Mouse (Mus musculus) ovary, postnatal 10 days (tissue): Measurements from ENCODE around the gene Plagl2.
"Not testable (repeated sequence)": the region's sequence is repeated elsewhere in the genome, so short reads cannot be mapped to it uniquely, and the experiment has no call there.

Experiments
- DNase-seq: peaks from one replicate; pipeline ENCODE4 v3.0.0; 2022; ENCODE audit warnings: low spot score

Gene Plagl2

GRCm38 (mm10) chr2:153241250-153242014, at the start of gene Plagl2, which contains the start of gene Pofut1:
Gene Plagl2, minus strand, starts transcription at chr2:153241426.
Gene Pofut1, plus strand, starts transcription at chr2:153241533.
- peak; percentile 71 for DNase-seq

- no peak for DNase-seq
Observed at GRCm38 (mm10) chr2:153287835-153288234, 46.6 kb upstream of the Plagl2 start.

DNA sequence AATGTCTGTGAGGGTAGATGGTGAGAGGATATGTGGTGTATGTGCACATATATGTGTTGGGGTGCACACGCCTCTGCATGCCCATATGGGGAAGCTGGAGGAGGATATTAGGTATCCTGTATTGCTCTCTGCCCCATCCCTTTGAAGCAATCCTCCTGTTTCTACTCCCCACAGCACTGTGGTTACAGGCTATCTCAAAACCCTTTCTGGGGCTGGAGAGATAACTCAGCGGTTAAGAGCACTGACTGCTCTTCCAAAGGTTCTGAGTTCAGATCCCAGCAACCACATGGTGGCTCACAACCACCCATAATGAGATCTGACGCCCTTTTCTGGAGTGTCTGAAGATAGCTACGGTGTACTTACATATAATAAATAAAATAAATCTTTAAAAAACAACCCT, 45.3 kb upstream of the Plagl2 start:
- no peak for DNase-seq

DNA sequence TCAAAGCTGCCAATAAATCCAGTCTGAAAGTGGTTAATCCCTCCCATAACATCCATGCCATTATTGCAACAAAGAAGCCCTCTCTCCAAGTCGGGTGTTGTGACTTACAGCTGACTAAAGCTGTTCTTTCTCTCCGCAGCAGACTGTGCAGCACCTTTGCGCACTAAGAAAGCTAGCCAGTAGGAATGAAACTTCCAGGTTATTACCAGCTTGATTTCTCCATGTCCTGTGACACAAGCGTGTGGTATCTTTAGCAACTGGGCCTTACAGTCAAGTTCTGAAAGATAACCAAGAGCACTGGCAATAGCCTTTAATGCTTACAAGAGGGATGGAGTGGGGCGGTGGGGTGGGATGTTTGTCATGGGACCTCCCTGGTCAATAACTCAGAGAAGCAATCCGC, 42.7 kb upstream of the Plagl2 start:
- no peak for DNase-seq

DNA sequence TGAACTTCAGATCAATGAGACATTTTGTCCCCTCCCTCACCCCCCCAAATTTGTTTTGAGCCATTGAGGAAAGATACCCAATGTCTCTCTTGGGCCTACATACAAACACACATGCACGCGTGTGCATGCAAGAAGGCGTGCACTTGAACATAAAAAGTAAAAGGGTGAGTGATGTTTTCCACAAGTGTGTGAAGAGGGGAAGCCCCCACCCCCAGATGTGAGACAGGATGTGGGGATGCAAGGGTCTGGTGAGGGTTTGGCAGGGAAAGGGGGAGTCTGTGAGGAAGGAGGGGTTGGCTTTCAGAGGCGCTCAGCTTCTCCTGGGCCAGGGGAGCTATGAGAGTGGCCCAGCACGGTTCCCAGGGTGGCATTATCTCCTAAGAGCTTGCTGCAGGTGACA, 37.1 kb upstream of the Plagl2 start:
- no peak for DNase-seq

DNA sequence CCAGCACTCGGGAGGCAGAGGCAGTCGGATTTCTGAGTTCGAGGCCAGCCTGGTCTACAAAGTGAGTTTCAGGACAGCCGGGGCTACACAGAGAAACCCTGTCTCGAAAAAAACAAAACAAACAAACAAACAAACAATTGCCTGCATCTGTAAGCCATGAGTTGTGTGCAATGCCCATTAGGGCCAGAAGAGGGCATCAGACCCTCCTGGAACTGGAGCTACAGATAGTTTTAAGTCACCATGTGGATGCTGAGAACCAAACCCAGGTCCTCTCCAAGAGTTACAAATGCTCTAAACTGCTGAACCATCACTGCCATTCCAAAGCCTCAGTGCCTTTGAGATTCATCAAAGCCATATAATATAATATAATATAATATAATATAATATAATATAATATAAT, 35.6 kb upstream of the Plagl2 start:
- not testable (repeated sequence) for DNase-seq

DNA sequence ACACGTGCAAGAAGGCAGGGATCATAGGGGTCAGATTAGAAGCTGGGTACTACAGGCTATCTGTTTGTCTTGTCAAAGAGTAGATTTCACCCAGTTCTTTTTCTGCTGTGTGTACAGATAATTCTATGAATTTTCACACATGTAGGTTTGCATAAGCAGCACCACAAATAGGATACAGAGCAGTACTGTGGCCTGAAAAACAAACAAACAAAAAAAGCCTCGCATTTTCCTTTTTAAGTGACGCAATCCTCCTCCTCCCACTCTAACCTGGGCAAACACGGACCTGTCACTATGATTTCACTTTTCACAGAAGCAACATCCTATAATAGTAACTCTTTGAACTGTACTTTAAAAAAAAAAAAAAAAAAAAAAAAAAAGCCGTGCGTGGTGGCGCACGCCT, 35.2 kb upstream of the Plagl2 start:
- DNase-seq = no peak

GRCm38 (mm10) chr2:153275577-153275976, 34.4 kb upstream of the Plagl2 start:
- not testable (repeated sequence) for DNase-seq

- DNase-seq = no peak
Observed at GRCm38 (mm10) chr2:153274919-153275247, 33.7 kb upstream of the Plagl2 start.

DNA sequence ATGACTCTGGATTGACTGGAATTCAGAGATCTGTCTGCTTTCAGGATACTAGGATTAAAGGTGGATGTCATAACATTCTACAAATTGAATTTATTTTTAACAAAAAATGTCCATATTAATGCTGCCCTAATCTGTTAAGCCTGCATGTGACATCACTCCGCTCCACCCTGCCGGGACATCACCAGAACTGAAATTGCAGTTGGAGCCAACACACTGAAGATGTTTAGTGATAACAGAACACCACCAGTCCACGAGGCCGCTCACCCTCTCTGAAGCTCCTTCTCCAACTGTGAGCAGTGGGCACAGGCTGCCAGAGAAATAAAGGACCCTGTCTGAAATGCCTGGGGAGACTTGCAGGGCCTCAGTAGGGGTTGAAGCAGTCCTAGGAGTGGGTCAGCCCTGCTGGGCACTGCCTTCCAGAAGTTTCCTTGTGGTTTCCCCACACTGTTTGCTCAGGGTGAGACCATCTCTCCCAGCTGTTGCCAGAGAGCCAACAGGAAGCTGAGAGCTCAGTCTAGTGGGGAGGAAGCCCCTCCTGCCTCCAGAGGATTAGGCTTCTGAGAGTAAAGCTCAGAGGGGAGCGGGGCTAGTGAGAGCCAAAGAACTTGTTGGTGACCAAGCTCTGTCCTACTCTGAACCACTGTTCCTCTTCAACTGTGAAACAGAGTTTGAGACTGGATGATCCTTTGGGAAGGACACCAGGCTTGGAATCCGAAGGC, 33.1 kb upstream of the Plagl2 start:
- not testable (repeated sequence) for DNase-seq

GRCm38 (mm10) chr2:153270231-153270915, 29.1 kb upstream of the Plagl2 start:
- DNase-seq = not testable (repeated sequence)

DNA sequence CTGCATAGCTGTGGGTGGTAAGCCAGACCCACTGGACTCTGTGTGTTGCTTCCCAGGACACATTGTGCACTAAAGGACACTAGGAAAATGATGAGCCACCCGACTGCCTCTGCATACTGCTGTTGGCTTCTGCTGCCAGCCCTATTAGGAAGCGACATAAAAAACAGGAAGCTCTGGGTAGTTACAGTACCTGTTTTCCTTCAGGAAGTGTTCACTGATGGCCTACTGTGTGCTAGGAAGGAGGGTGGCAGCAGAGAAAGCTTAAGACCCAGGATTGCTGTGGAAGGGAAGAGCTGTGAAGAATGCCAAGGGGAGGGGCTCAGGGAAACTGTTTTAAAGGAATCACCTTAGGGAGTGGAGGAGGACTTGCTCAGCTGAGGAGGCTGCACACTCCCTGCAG, 26.1 kb upstream of the Plagl2 start:
- DNase-seq = no peak

GRCm38 (mm10) chr2:153263053-153263452, 21.8 kb upstream of the Plagl2 start:
- no peak for DNase-seq

DNA sequence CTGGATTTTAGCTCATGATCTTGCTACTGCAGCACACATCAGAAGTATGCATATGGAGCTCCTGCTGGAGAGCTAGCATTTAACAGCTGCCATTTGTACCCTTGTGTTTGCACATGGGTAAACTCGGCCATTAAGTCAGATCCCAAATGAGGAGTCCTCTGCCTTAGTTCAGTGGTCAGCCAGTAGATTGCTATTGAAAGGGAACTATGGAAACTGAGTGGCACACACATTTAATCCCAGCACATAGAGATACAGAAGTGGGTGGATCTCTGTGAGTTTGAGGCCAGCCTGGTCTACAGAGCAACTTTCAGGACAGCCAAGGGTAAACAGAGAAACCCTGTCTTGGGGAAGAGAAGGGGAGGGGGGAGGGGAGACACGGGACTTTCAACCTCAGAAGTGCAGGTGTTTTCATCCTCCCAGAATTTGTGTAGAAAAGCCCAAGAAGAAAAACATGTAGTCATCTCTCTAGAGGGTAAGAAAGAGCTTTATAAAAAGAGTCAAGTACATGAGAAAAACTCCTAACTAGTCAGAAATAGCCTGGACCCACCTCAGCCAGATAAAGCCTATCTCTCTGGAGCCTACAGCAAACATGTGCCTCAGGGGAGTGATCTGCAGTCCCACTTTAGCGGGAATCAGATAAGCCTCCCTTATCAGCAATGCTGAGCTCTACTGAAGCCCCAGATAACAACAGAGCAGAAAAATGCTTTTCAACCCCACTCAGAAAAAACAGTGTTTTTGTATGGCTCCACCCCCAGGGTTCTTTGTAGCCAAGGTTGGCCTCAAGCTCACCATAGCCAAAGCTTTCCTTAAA, 18.8 kb upstream of the Plagl2 start:
- DNase-seq = no peak

DNA sequence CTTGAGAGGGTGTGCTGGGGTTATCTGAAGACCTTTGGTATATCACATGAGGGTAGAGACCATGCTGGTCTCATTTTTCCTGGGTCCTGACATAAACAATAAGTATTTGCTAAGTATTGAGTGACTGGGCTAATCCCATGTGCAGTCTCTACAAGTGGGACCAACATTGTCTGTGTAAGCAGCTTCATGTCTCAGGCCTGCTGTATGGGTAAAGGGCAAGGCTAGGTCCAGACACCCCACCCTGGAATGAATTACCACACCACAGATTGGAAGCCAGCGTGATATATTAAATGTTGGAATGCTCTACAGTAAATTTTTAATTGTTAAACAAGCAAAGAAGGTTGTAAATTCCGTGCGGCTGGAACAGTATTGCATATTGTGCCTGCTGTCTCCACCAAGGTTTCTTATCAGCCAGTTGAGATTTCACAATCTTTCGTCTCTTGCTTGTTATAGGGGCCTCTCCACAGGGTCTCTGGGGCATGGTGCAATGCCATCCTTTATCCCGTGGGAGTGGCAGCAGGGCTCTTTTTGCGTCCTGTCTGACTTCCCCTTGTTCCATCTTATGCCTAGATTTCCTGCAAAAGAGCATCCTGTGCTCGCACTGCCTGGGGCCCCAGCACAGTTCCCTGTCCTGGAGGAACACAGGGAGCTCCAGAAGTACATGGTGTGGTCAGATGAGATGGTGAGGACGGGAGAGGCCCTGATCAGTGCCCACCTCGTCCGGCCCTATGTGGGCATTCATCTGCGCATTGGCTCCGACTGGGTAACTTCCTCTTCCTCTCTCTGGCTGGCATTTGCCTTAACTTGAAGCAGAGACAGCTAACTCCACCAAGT, 18.0 kb upstream of the Plagl2 start:
- no peak for DNase-seq

DNA sequence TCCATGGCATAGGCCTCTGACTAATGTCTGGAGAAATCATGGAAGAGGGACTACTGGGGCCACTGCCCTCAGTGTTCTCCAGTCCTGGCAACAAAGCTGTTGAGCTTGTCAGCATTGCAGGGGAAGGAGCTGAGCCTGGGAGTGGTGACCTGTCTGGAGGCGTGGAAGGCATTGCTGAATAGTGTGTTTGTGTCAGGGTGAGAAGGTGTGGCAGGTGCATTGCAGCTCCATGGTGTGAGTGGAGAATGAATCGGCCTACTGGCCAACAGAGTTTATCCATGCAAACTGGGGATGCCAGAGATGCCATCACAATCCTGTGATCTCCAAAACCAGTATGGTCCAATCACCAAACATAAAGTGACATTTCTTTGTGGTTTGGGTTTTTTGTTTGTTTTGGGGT, 15.4 kb upstream of the Plagl2 start:
- no peak for DNase-seq

GRCm38 (mm10) chr2:153249751-153250150, 8.5 kb upstream of the Plagl2 start:
- no peak for DNase-seq

- DNase-seq = no peak
Observed at GRCm38 (mm10) chr2:153242156-153242555, 930 bp upstream of the Plagl2 start.

- peak; percentile 27 for DNase-seq
Observed at GRCm38 (mm10) chr2:153240701-153241235, 458 bp downstream of the Plagl2 start.

DNA sequence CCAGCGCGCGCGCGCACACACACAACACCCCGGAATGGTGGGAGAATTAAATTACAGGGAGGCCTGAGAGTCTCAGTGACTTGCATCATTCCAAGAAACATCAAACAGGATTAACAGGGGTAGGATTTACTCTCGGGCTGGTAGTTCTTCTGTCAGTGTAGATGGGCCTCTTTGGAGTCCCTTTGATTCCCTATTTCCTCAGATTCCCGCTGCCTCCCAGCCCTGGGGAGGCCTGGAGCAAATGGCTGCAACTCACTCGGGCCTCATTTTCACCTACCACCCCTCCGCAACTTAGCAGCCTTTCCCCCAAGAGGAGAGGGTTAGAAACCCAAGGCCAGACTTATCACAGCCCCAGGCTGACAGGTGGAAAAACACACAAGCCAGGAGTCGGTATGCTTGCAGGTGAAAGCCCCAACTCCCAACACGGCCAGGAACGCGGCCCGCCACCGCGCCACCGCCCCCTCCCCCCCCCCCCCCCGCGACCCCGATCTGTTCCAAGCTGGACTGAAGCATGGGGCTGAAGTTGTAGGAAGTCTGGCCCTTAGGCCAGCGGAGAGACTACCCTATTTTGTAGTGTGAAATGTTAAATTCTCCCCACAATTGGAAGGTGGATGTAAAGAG, 1.3 kb downstream of the Plagl2 start:
- no peak for DNase-seq
